Mouse (Mus musculus) ES-Bruce4 (cell line): ENCODE measurements around the gene March11.

ENCODE experiments used
- CTCF ChIP-seq: IDR thresholded peaks from one replicate; pipeline ENCODE4 v1.8.1; 2011; ENCODE audit warnings: low read depth, low read length
- EP300 ChIP-seq: IDR thresholded peaks from 2 replicates; pipeline ENCODE4 v1.6.1; 2011; ENCODE audit warnings: low read depth, low read length; ENCODE audit not compliant: insufficient read depth
- POLR2A ChIP-seq: IDR thresholded peaks from one replicate; pipeline ENCODE4 v1.8.1; 2011; ENCODE audit warnings: low read length; ENCODE audit not compliant: insufficient read depth

DNA sequence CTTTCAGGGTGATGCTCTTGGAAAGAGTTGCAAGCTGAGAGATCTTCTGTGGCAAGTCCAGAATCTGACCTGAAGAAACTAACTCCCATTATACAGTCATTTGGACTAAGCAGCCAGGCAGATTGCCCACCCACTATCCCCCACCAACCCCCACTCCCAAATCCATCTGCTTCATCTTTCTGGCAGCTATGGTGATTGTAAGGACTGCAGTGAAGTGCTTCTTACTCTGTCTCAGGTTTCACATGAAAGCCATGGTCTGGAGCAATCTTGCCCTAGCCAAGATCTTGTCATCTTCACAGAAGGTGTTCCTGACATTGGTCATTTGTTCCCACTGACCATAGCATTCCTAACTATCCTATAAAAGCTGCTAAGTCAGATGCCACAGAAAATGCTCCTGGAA is 117.4 kb downstream of the March11 start:
- TF ChIP-seq CTCF (no peak), POLR2A (no peak), EP300 (no peak)
